Comparison of ENCODE assay signal across 7 mouse cellular contexts in genomic region chr9:75313138-75313831, GRCm38 (mm10). TPM values are rescaled to one million over a fixed set of nuclear protein-coding genes. Genes with fewer than 3 reads are reported as not detected.
DNase-seq lines count a peak whose midpoint lies in the region; ATAC-seq lines count a peak whose summit lies in the region.

No protein-coding gene starts in this region.

- no peaks in the 10 kb centered on the region for H3K27me3 ChIP-seq in neural tube, embryonic 11.5 days (ENCODE audit: control insufficient read depth, insufficient read depth, low read length)
- H3K27me3 ChIP-seq in intestine, embryonic 15.5 days (replicated peaks): no peaks in the 10 kb centered on the region
- no peaks in the 10 kb centered on the region for H3K27me3 ChIP-seq in neural tube, embryonic 15.5 days (replicated peaks)

- no peaks in the 10 kb centered on the region for H3K36me3 ChIP-seq in neural tube, embryonic 11.5 days (ENCODE audit: control insufficient read depth, insufficient read depth, low read length)
- H3K36me3 ChIP-seq in intestine, embryonic 15.5 days: no peaks in the 10 kb centered on the region
- peaks cover 8% of the 10 kb centered on the region; the same call in 1 of the 2 replicates for H3K36me3 ChIP-seq in neural tube, embryonic 15.5 days

- peak overlapping the region; percentile 90 for H3K4me2 ChIP-seq in neural tube, embryonic 11.5 days (ENCODE audit: low read depth)
- H3K4me2 ChIP-seq in intestine, embryonic 15.5 days (replicated peaks): peak overlapping the region; percentile 92
- peak overlapping the region; percentile 67 for H3K4me2 ChIP-seq in neural tube, embryonic 15.5 days

- peak overlapping the region; percentile 70 for H3K4me3 ChIP-seq in neural tube, embryonic 11.5 days (ENCODE audit: low read depth, low read length)
- H3K4me3 ChIP-seq in intestine, embryonic 15.5 days (replicated peaks): peak overlapping the region; percentile 75
- peak overlapping the region; percentile 79 for H3K4me3 ChIP-seq in neural tube, embryonic 15.5 days (replicated peaks)

- H3K4me1 ChIP-seq in neural tube, embryonic 11.5 days (ENCODE audit: control insufficient read depth, insufficient read depth, low read length): peaks cover 9% of the 10 kb centered on the region
- peaks cover 19% of the 10 kb centered on the region for H3K4me1 ChIP-seq in intestine, embryonic 15.5 days (replicated peaks)
- H3K4me1 ChIP-seq in neural tube, embryonic 15.5 days: peaks cover 28% of the 10 kb centered on the region

- peak overlapping the region; percentile 75; the same call in 1 of the 2 replicates for H3K9ac ChIP-seq in neural tube, embryonic 11.5 days (ENCODE audit: low read length)
- H3K9ac ChIP-seq in intestine, embryonic 15.5 days: 0 out of 2 replicates have a peak overlapping the region, but pooled peaks have one; percentile 67
- peak overlapping the region; percentile 73 for H3K9ac ChIP-seq in neural tube, embryonic 15.5 days (replicated peaks)

- no peaks in the 10 kb centered on the region for H3K9me3 ChIP-seq in neural tube, embryonic 11.5 days (ENCODE audit: control insufficient read depth, low read length)
- no peaks in the 10 kb centered on the region for H3K9me3 ChIP-seq in intestine, embryonic 15.5 days
- no peaks in the 10 kb centered on the region for H3K9me3 ChIP-seq in neural tube, embryonic 15.5 days (replicated peaks)

- 30% methylated on average over 10 of the region's 11 CpGs for WGBS in neural tube, embryonic 11.5 days
- WGBS in intestine, embryonic 15.5 days: 27% methylated on average over 11 of the region's 11 CpGs
- 23% methylated on average over 11 of the region's 11 CpGs for WGBS in neural tube, embryonic 15.5 days

- DNase-seq in neural tube, embryonic 11.5 days (ENCODE audit: low spot score): peak; percentile 28
- no peak for DNase-seq in neural tube, embryonic 10.5 days (ENCODE audit: extremely low spot score, low spot score)
- DNase-seq in embryo, embryonic 9.5 days (ENCODE audit: extremely low spot score): peak; percentile 45
- DNase-seq in spleen, adult 18-20 months: no peak
- no peak for DNase-seq in cerebellum, adult 11-12 months

- no peak overlapping the region for H3K27ac ChIP-seq in neural tube, embryonic 11.5 days (ENCODE audit: low read depth, low read length)
- H3K27ac ChIP-seq in intestine, embryonic 15.5 days: 0 out of 2 replicates have a peak overlapping the region, but pooled peaks have one; percentile 76
- H3K27ac ChIP-seq in neural tube, embryonic 15.5 days (replicated peaks): peak overlapping the region; percentile 91

- peak; percentile 18 for ATAC-seq in neural tube, embryonic 11.5 days (ENCODE audit: insufficient read depth, low FRiP score, low TSS enrichment)
- 0 out of 2 replicates have a peak, but pooled peaks have one; percentile 5 for ATAC-seq in intestine, embryonic 15.5 days
- peak; percentile 73 for ATAC-seq in neural tube, embryonic 15.5 days (ENCODE audit: low FRiP score)

RNA-seq across cellular contexts. Expression of gene Gnb5, which starts 7.2 kb away (rescaled TPM):
- 34.2 and 34.7 TPM in 2 replicates for polyA plus RNA-seq in neural tube, embryonic 11.5 days (2014; fragmentation: Nextera tagmentation; extraction: Ambion mirVana)
- polyA plus RNA-seq in intestine, embryonic 15.5 days (2015; fragmentation: Nextera tagmentation; extraction: Ambion mirVana): 18.5 and 20.3 TPM in 2 replicates
- polyA plus RNA-seq in neural tube, embryonic 15.5 days (2015; fragmentation: Nextera tagmentation; extraction: Ambion mirVana): 85.1 and 97.4 TPM in 2 replicates

RNA-seq across cellular contexts. Expression of gene Bcl2l10, which starts 34.3 kb away (rescaled TPM):
- not detected in 2 replicates for polyA plus RNA-seq in neural tube, embryonic 11.5 days (2014; fragmentation: Nextera tagmentation; extraction: Ambion mirVana)
- polyA plus RNA-seq in intestine, embryonic 15.5 days (2015; fragmentation: Nextera tagmentation; extraction: Ambion mirVana): not detected in 2 replicates
- polyA plus RNA-seq in neural tube, embryonic 15.5 days (2015; fragmentation: Nextera tagmentation; extraction: Ambion mirVana): not detected in 2 replicates

Comparison
In these comparisons a context has a peak if more than half of its experiments do, and no peak if none do; other contexts are left out.
1. DNase-seq: peak in neural tube, embryonic 11.5 days (single experiment) and embryo, embryonic 9.5 days (single experiment); none in neural tube, embryonic 10.5 days (single experiment), spleen, adult 18-20 months (0 of 2) and cerebellum, adult 11-12 months (single experiment).
2. ATAC-seq: peak in every context shown above with its lines; median percentile 73 in neural tube, embryonic 15.5 days; 18 in neural tube, embryonic 11.5 days; 5 in intestine, embryonic 15.5 days.
3. Peak in every context shown above with its lines, with median percentiles within 50 percentile points of each other: H3K4me2 ChIP-seq, H3K4me3 ChIP-seq and H3K9ac ChIP-seq.